Comparison of ENCODE assay signal across 21 mouse cellular contexts in the genomic region with DNA sequence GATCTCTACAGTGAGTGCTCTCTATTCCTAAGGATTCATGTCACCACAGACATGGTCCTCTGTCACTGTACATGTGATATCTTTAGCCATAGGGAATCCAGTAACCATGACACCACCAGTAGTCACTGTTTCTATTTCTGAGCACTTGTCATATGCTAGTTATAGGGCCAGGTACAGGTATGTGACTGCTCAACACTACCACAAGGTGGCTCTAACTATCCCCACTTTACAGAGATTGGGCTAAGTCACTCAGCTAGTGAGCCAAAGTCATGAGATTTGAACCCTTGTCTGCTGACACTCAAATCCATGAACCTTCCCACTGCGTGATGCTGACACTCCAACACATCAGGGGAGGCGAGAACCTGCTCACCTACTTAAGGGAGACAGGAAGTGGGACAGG.
DNase-seq lines count a peak whose midpoint lies in the region; ATAC-seq and TF ChIP-seq lines count a peak whose summit lies in the region.
"Had no signal": no experiment of that assay in that cellular context is flagged by ENCODE, and none has a peak within 500 bp of the region (broad histone marks: within the 10 kb centered on the region; RNA-seq: fewer than 3 reads in every experiment).

No protein-coding gene starts in this region.

- no peak overlapping the region for H3K4me3 ChIP-seq in gastrocnemius, adult 2 months
- no peak overlapping the region for H3K4me3 ChIP-seq in liver, embryonic 14.5 days (ENCODE audit: insufficient read depth in 1 of 2, low read depth in 2 of 2, low read length in 2 of 2)
- H3K4me3 ChIP-seq: embryonic facial prominence, embryonic 12.5 days; hindbrain, embryonic 15.5 days; liver, embryonic 13.5 days; midbrain, embryonic 12.5 days had no signal

- intact Hi-C loops in gastrocnemius, adult 2 months (cut with DNase I) = loop anchor here (5.0 kb wide), 1 partner anchor 77 kb away; the partner anchor contains the start of gene Lgr6

- peak; percentile 43 for TF ChIP-seq CTCF in gastrocnemius, adult 2 months (IDR thresholded peaks at IDR 0.05)
- TF ChIP-seq CTCF in liver, embryonic 14.5 days (IDR thresholded peaks at IDR 0.05; ENCODE audit: low read depth) = 0 out of 2 replicates have a peak, but pooled peaks have one; percentile 18
- TF ChIP-seq CTCF in brain, embryonic 14.5 days (IDR thresholded peaks at IDR 0.05; ENCODE audit: borderline replicate concordance, extremely low read depth, insufficient read depth, insufficient read length) = 0 out of 2 replicates have a peak, but pooled peaks have one; percentile 2

- 40% methylated on average over 2 of the region's 2 CpGs for WGBS in liver, embryonic 14.5 days (ENCODE audit: insufficient replicate concordance)

- DNase-seq in gastrocnemius, adult 2 months = no peak
- DNase-seq in gastrocnemius, adult 8-10 months (ENCODE audit: low spot score in 2 of 2) = no peak
- no peak for DNase-seq in liver, embryonic 14.5 days (ENCODE audit: low read depth in 3 of 3, low spot score in 3 of 3)
- DNase-seq in liver = no peak
- DNase-seq in A20 (ENCODE audit: low read depth, low spot score) = peak; percentile 54
- DNase-seq in brain, embryonic 14.5 days (ENCODE audit: low read depth) = no peak
- DNase-seq in adrenal gland, adult 2 months = no peak
- no peak for DNase-seq in gastrocnemius, postnatal 25 days
- DNase-seq: adrenal gland, postnatal 14 days; cerebellum, adult 18-20 months; gastrocnemius, postnatal 36 days; heart, postnatal 14 days; kidney, adult 2 months; left cerebral cortex, postnatal 4 days; liver, embryonic 13.5 days; lung, postnatal 36 days; right cerebral cortex, postnatal 25 days had no signal

- H3K4me2 ChIP-seq in liver, embryonic 14.5 days (ENCODE audit: low read depth) = no peak overlapping the region
- H3K4me2 ChIP-seq: embryonic facial prominence, embryonic 12.5 days; heart, embryonic 11.5 days; hindbrain, embryonic 15.5 days; liver, embryonic 13.5 days; midbrain, embryonic 12.5 days had no signal

- ATAC-seq in liver, embryonic 14.5 days (ENCODE audit: insufficient read depth) = no peak

- no peak overlapping the region for H3K27ac ChIP-seq in gastrocnemius, adult 2 months
- H3K27ac ChIP-seq in liver, embryonic 14.5 days = no peak overlapping the region
- H3K27ac ChIP-seq: embryonic facial prominence, embryonic 12.5 days; hindbrain, embryonic 15.5 days; liver, embryonic 13.5 days; midbrain, embryonic 12.5 days had no signal

- no peaks in the 10 kb centered on the region for H3K9me3 ChIP-seq in liver, embryonic 14.5 days (ENCODE audit: control insufficient read depth, low read length)
- H3K9me3 ChIP-seq: embryonic facial prominence, embryonic 12.5 days; hindbrain, embryonic 15.5 days; liver, embryonic 13.5 days had no signal

- no peak overlapping the region for H3K9ac ChIP-seq in liver, embryonic 14.5 days (replicated peaks)
- H3K9ac ChIP-seq: embryonic facial prominence, embryonic 12.5 days; hindbrain, embryonic 15.5 days; liver, embryonic 13.5 days; midbrain, embryonic 12.5 days had no signal

- no peaks in the 10 kb centered on the region for H3K36me3 ChIP-seq in liver, embryonic 14.5 days (replicated peaks; ENCODE audit: control insufficient read depth, insufficient read depth, low read depth)
- H3K36me3 ChIP-seq: embryonic facial prominence, embryonic 12.5 days; hindbrain, embryonic 15.5 days; liver, embryonic 13.5 days; midbrain, embryonic 12.5 days had no signal

- TF ChIP-seq POLR2A in brain, embryonic 14.5 days (IDR thresholded peaks at IDR 0.05; ENCODE audit: borderline replicate concordance, extremely low read depth, insufficient read depth, insufficient read length, poor library complexity, severe bottlenecking) = no peak

- no peak for TF ChIP-seq EP300 in liver, embryonic 14.5 days (IDR thresholded peaks at IDR 0.05; ENCODE audit: low read depth)

- no peaks in the 10 kb centered on the region for H3K27me3 ChIP-seq in liver, embryonic 14.5 days (ENCODE audit: control insufficient read depth, insufficient read depth, low read length)
- H3K27me3 ChIP-seq: embryonic facial prominence, embryonic 12.5 days; hindbrain, embryonic 15.5 days; liver, embryonic 13.5 days; midbrain, embryonic 12.5 days had no signal

- no peaks in the 10 kb centered on the region for H3K4me1 ChIP-seq in liver, embryonic 14.5 days (replicated peaks; ENCODE audit: control insufficient read depth in 2 of 2, insufficient read depth in 2 of 2, low read length in 1 of 2)
- H3K4me1 ChIP-seq: embryonic facial prominence, embryonic 12.5 days; hindbrain, embryonic 15.5 days; liver, embryonic 13.5 days; midbrain, embryonic 12.5 days had no signal
